Mouse (Mus musculus): ENCODE data around the gene Agpat1. TPM values are rescaled to one million over a fixed set of nuclear protein-coding genes. Genes with fewer than 3 reads are reported as not detected.

Agpat1 gene
- polyA plus RNA-seq, 1 experiment = 204 TPM

- DNase-seq (ENCODE audit: extremely low spot score in 1 of 2, low spot score in 1 of 2) = no peak
These were observed 612 bp downstream of the Agpat1 start for GRCm38 (mm10) chr17:34604511-34605237.

DNA sequence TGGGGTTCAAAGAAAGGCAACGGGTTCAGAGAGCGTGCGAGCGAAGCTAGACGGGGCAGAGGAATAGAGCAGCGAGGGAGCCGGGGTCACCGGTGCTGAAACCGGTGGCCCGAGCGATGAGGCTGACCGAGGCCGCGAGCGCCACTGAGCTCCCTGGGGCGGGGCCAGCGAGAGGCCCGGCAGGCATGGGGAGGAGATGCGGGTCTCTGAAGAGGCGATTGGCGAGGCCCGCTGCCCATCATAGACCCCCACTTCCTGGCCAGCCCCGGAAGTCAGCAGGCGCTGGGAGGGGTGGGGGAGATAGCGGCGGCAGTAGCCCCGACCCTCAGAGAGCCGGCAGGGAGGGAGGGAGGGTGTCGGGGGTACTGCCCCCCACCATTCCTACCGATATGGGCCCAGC, 1.5 kb downstream of the Agpat1 start:
- peak; percentile 94 to 98 for DNase-seq (ENCODE audit: extremely low spot score in 1 of 2, low spot score in 1 of 2)

- no peak for DNase-seq (ENCODE audit: extremely low spot score in 1 of 2, low spot score in 1 of 2)
These were observed 2.4 kb downstream of the Agpat1 start for GRCm38 (mm10) chr17:34606186-34607039.

DNA sequence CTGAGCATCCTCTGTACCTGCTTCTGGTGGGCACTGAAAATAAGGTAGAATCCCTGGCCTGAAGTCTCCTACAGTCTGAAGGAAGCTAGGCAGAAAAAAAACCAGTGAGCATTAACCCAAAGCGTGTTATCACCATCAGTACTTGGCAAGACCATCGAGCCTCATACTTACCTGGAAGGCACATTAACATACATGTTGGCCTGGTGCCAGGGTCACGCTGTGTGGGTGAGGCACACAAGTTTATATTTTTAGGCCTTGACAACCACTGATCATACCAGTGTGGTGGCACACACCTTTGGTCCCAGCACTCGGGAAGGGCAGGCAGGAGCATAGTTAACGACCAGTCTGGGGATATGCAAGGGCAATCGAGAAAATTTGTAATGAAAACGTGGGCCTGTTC, 3.9 kb downstream of the Agpat1 start:
- DNase-seq (ENCODE audit: extremely low spot score in 1 of 2, low spot score in 1 of 2) = no peak

DNA sequence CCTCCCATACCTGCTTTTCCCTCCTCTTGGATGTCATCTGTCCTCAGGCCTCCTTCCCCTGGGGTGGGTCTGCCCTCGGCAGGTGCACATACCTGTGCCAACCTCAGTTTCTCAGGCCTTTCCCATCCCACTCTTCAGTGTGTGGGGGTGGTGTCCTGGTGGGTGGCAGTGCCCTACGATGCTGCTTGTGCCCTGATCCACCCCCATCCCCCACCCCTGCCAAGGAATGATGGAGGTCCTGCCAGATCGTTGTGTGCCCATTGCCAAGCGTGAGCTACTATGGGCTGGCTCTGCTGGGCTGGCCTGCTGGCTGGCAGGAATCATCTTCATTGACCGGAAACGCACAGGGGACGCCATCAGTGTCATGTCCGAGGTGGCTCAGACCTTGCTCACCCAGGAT, 7.0 kb downstream of the Agpat1 start:
- DNase-seq (ENCODE audit: extremely low spot score in 1 of 2, low spot score in 1 of 2) = no peak

DNA sequence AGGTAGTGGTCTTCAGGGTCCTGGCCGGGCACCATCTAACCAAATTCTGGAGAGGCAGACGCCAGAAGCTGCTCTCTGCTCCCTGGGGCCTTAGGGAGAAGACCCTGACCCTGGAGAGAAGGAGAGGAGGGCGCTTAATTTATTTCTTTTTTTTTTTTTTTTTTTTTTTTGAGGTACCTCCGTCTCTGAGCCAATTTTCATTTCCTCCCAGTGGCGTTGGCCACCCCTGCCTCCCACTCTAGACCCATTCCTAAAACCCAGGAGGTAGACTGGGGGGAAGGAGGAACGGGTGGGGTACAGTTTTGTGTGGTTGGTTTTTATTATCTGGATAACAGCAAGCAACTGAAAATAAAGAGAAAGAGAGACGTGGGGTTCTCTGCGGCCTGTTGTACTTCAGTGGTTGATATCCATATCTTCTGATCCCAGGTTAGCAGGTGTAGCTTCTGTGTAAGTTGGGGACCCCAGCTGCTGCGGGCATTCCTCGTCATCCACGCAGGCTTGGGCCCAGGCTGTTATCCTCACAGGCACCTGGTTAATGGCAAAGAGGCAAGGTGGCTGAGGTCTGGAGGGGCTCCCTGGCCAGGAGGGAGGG, 9.1 kb downstream of the Agpat1 start:
- DNase-seq (ENCODE audit: extremely low spot score in 1 of 2, low spot score in 1 of 2) = no peak

DNA sequence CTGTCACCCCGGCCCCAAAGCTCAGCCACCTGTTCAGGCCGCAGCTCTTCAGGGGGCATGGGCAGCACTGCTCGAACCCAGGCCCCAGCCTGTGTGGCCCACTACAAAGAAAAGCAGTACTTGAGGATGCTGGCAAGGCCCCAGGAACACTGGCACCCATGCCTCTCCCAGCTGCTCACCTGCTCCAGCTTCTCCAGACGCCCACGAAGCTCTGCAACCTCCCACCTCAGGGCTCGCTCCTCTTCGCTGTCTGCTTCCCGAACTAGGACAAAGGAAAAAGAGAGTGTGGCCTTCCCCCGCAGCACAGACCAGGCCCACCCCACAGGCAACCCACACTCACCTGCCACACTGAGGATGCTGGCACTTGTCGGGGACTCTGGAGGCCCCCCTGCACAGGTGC, 9.8 kb downstream of the Agpat1 start:
- DNase-seq (ENCODE audit: extremely low spot score in 1 of 2, low spot score in 1 of 2) = no peak

- DNase-seq (ENCODE audit: extremely low spot score in 1 of 2, low spot score in 1 of 2) = no peak
These were observed 11.8 kb downstream of the Agpat1 start, which contains the start of gene Egfl8 for GRCm38 (mm10) chr17:34615871-34616270. TSS of gene Egfl8 (minus strand) at chr17:34615971.

DNA sequence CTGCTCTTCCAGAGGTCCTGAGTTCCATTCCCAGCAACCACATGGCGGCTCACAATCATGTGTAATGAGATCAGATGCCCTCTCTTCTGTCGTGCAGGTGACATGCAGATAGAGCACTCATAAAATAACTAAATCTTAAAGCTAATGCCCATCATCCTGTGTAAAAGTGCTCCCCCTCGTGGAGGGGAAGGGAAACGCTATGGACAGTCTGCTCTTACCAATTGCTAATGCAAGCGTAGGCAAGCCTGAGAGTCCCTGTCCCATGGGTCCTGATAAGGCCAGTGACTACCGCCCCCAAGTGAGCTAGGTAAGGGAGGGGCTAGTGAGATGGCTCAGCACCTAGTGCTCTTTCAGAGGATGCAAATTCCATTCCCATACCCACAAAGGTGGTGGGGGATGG, 14.9 kb downstream of the Agpat1 start:
- DNase-seq (ENCODE audit: extremely low spot score in 1 of 2, low spot score in 1 of 2) = peak in 1 of 2 experiments; percentile 83

- DNase-seq (ENCODE audit: extremely low spot score in 1 of 2, low spot score in 1 of 2) = no peak
These were observed 16.9 kb downstream of the Agpat1 start for GRCm38 (mm10) chr17:34621006-34621405.

GRCm38 (mm10) chr17:34623161-34623560, 19.1 kb downstream of the Agpat1 start:
- no peak for DNase-seq (ENCODE audit: extremely low spot score in 1 of 2, low spot score in 1 of 2)

- DNase-seq (ENCODE audit: extremely low spot score in 1 of 2, low spot score in 1 of 2) = no peak
These were observed 20.9 kb downstream of the Agpat1 start for GRCm38 (mm10) chr17:34624981-34625380.

GRCm38 (mm10) chr17:34626062-34626772, 22.2 kb downstream of the Agpat1 start:
- no peak for DNase-seq (ENCODE audit: extremely low spot score in 1 of 2, low spot score in 1 of 2)

DNA sequence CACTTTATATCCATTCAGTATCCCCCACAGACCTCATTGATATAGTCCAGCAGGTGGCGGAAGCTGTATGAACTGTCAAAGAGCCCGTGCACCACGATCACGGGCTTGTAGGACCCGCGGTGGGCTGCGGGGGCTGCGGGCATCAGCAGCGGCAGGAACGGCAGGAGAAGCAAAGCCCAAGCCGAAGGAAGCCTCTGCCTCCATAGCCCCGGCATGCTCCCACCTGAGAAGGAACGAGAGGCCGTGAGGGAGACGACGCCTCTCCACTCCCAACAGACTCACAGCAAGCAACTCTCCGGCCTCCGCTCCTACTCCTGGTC, 22.7 kb downstream of the Agpat1 start:
- no peak for DNase-seq (ENCODE audit: extremely low spot score in 1 of 2, low spot score in 1 of 2)

DNA sequence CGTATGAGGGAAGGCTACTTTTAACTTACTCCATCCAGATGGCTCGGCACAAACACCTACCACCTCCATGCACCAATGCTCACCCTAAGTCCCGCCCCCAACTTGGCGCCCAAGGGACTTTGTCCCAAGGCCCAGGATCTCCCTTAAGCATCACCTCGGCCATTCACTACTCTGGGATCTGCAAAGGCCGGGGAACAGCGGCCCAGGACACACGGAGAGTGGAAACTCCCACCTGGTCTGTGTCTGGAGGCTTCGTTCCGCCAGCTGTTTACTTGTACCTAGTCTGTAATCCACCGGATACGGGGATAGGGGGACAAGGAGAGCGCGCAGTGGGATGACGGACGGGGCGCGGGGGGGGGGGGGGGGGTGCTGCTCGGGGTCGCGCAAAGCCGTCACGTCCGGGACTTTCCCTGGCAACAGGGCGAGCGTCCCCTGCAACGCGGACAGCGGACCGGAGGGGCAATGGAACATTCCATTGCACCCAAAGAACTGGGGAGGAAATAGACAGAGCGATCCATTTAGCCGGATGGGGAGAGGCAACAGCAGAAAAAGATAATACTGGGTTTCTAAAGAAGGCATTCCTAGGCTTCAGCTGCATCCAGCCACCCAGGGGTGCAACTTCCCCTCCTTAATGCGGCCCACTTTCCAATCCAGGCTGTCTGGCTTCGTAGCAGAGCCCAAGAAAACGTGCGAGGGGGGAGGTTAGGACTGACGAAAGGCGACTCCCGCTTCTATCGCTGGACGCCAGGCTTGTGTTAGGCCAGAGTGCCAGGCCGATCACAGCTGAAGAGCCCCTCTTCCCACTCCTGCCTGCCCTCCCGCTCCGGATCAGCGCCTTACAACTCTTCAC, 23.3 kb downstream of the Agpat1 start:
- DNase-seq (ENCODE audit: extremely low spot score in 1 of 2, low spot score in 1 of 2) = peak; percentile 82 to 93

DNA sequence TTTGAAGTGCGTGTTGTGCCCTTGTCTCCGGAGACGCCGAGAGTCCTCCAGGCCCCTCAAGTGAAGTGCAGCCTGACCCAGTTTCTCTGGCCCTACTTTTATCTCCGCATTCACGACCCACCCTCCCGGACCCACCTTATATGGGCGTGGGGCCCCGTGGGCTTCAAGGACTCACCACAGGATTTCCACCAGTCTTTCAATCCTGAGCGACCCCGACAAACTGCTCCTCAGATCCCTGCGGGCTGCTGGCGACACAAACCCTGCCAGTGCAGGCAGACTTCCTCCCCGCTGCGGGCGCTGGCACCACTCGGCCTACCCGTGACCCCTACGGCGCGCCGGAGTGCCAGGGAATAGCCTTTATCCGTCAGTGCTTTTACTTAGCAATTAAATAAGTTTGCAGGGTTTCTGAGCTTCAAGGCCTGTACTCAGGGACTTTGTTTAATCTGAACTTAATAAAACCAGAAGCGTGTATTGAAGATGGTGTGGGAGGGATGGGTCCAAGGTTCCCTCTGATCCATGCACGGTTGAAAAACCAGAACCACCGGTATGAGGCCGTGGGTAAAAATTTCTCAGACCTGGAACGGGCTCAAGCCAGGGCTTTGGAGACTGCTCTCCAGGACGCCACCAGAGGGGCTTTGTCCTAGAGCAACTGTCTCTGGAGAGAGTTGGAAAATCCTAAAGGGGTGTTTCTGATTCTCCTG, 24.0 kb downstream of the Agpat1 start, which contains the start of gene Ppt2:
Gene Ppt2, minus strand, starts transcription at position 568 of the 701 bp plus-strand sequence.
- no peak for DNase-seq (ENCODE audit: extremely low spot score in 1 of 2, low spot score in 1 of 2)

GRCm38 (mm10) chr17:34628644-34628967, 24.5 kb downstream of the Agpat1 start:
- no peak for DNase-seq (ENCODE audit: extremely low spot score in 1 of 2, low spot score in 1 of 2)

DNA sequence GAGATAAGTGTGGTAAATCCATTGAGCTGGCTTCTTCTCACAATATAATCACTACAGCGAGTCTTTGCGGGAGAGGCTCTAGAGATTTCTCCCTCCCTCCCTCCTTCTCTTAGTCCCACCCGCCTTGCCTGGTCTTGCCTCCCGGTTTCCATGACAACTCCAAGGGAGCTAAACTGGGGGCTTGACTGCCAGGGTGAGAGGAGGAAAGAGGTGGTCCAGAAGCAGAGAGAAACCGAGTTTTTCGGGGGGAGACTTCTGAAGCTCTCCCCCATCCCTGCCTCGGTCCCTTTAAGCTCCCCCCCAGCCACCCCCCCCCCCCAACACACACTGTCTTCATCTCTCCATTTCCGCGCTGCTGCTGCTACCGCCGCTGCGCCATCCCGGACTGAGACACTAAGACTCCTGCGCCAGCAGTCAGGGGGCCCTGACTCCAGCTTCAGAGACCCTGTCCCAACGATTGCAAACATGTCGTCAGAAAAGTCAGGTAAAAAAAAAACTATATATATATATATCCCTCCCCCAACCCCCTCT, 25.2 kb downstream of the Agpat1 start, which contains the start of gene Prrt1:
Gene Prrt1, plus strand, starts transcription at position 313 of the 531 bp plus-strand sequence.
- peak; percentile 66 to 77 for DNase-seq (ENCODE audit: extremely low spot score in 1 of 2, low spot score in 1 of 2)
